Mouse (Mus musculus) mesoderm, embryonic 11.5 days (tissue): ENCODE results near the gene Il4i1.

Experiments
- DNase-seq: peaks from one replicate; pipeline ENCODE4 v3.0.0-alpha.2; 2012; ENCODE audit warnings: low read depth, low spot score

Il4i1 gene

DNA sequence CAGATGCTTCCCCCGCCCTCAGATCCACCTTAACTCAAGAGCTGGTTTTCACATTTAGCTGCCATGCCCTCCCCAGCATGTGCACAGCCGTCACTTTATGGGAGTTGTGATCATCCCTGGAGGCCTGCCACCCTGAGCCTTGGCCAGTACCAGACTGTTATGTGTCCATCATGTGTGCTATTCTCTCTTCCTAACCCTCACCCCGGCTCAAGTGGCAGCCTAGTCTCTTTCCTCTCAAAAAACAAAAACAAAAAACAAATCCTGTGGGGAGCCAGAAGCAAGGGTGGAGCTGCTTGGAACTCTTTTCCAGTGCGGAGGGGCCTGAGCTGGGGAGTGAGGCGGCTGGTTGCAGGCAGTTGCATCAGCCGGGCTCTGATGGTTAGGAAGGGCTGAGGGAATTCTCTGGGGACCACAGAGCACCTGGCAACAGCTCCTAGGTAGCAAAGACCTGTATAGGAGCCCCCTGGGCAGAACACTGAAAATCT lies 2.6 kb downstream of the Il4i1 start:
- no peak for DNase-seq

DNA sequence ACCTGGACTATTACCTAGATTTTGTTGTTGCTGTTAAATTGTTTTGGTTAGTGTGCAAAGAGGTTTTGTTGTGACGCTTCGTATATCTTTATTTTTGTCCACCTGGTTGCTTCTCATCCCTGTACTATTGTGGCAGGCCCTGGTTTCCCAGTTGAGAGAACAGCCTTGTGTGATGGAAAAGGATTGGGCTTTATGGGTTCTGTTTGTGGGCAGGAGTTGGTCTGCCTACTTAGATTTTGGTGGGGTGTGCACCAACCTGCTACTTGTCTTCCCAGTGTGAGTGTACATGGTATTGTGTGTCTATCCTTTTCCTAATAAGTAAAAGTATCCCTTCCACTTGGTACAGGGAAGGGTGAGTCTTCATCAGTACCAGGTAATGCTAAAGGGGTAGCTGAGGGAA lies 3.2 kb downstream of the Il4i1 start:
- DNase-seq: no peak

DNA sequence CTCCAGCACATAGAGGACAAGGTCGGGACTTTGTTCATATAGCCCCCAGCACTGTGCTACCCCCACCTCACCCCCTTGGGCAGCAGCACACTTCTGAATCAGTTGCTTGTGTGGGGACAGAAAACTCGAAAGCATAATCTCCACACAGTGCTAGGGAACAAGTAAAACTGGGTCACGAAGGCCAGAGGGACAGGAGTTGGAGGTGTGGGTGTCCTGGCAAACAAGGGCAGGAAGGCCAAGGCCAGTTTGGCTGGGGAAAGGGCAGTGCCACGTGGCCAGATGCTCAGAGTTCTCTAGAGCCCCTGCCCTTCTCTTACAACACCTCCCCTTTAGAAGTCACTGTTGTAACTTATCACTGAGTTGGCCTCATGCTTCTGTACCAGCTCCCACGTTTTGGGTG lies 3.7 kb downstream of the Il4i1 start:
- DNase-seq: no peak

GRCm38 (mm10) chr7:44820525-44820924 lies 4.3 kb downstream of the Il4i1 start:
- no peak for DNase-seq

- DNase-seq: no peak
Observed at GRCm38 (mm10) chr7:44821666-44822448, 5.7 kb downstream of the Il4i1 start.

- DNase-seq: no peak
Observed at GRCm38 (mm10) chr7:44823409-44823808, 7.2 kb downstream of the Il4i1 start.

DNA sequence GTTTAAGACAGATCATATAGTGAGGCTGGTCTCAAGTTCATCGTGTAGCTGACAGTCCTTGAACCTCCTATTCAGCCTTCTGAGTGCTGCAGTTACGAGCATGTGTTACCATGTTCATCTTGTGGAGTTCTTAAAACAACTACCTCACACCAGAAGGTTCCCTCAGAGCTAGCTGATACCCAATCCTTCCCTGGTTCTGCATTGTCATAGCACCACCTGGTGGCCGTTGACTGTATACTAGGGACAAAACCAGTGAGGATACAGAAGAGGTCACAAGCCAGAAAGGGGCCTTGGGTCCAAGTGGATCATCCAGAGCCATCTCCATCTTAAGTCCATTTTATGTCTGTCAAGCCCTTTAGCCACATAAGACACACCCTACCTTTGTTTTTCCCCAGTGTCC lies 8.7 kb downstream of the Il4i1 start:
- peak; percentile 79 for DNase-seq

DNA sequence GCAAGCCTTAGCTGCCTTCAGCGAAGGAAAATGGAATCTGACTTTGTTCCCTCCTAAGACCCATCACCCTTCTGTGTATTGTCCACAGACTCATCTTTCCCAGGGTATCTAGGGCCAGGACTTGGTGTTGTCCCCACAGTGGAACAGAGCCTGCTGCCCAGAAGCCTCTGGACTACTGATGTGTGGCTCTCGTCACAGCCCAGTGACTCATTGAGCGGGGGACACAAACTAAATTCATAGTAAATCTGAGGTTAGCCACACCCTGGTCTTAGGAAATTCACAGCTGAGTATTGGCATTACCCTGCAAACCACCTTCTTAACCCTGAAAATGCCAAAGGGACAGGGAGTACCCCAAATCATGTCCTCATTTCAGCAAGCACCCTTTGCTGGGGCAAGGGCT lies 10.6 kb downstream of the Il4i1 start:
- DNase-seq: no peak

- DNase-seq: no peak
Observed at GRCm38 (mm10) chr7:44828706-44829105, 12.5 kb downstream of the Il4i1 start.

- DNase-seq: no peak
Observed at GRCm38 (mm10) chr7:44832763-44833162, 16.6 kb downstream of the Il4i1 start.

DNA sequence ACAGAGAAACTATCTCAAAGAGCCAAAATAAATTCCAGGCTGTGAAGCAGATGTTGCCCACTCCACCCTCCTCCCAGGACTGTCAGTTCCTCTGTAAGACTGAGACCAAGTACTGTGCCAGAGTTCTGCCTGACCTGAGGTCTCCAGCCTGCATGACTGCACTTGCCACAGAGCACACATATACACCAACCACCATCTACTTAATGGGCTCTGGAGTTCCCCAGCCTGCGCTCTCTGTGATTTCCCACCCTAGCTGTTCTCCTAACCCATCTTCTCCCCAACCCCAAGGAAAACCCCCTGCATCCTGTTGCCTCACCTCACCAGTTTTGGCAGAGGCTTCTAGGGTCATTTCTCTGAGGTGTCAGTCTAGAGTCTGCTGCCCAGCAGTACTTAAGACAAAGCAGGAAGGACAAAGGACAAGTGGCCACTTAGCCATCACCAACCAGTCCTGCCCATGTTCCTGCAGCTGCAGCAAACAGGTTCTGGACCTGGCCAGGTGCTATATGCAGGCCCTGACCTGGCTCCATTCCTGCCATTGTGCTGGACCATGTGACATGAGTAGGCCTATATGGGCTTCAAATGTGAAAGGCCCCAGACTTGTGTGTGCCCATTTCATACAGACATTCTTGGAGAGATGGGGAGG lies 19.3 kb downstream of the Il4i1 start:
- no peak for DNase-seq

- no peak for DNase-seq
Observed at GRCm38 (mm10) chr7:44836016-44836404, 19.8 kb downstream of the Il4i1 start.

DNA sequence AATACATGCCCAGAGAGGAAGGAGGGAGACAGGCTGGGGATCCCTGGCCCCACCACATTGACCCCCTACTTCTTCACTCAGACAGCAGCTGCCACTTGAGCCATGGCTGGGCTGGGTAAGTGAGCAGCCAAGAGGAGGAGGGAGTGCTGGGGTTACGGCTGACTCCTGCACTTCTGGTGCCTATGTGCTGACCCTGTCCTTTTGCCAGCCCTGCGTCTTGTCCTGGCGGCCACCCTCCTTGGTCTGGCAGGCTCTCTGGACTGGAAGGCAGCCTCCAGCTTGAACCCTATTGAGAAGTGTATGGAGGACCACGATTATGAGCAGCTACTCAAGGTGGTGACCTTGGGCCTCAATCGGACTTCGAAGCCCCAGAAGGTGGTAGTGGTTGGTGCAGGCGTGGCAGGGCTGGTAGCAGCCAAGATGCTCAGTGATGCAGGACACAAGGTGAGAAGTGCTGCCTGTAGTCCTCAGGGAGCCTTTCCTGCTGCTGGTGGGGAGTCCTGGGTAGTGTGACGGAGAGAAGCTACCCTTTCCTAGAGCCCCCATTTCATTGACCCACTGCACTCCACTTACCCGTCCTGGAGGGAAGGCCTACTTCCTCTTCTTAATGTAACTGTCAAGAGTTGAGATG lies 20.4 kb downstream of the Il4i1 start:
- no peak for DNase-seq

DNA sequence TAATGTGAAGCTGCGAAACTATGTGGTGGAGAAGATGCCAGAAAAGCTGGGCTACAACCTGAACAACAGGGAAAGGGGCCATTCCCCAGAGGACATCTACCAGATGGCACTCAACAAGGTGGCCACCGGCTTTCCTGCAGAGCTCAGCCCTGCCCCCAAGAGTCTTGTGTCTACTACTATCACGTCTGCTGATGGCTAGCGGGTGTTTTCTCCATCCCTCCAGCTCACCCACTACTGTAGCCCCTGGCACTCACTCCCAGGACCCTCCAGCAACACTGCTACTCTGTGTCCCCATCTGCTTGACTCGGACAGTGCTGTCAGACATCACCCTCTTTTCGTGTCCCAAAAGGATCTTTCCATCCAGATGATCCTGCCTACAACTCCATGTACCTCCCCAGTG lies 21.9 kb downstream of the Il4i1 start:
- DNase-seq: no peak

GRCm38 (mm10) chr7:44839171-44839490 lies 22.9 kb downstream of the Il4i1 start:
- no peak for DNase-seq

GRCm38 (mm10) chr7:44839491-44840191 lies 23.5 kb downstream of the Il4i1 start:
- peak; percentile 41 for DNase-seq

DNA sequence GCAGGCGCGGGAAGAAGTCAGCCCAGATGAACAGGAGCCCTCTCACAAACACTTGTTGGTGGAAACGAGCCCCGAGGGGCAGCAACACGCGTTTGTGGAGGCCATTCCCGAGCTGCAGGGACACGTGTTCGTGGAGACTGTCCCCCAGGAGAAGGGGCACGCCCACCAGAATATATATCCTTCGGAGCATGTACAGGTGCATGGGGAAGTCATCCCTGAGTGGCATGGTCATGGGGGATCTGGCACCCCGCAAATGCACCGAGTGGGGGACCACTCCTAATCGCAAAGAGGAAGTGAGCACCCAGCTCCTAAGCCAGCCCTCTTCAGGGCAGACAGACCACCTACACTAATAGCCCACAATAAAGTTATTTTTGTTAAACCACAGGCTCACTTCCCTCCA lies 24.2 kb downstream of the Il4i1 start:
- no peak for DNase-seq

GRCm38 (mm10) chr7:44841825-44842463 lies 25.8 kb downstream of the Il4i1 start:
- no peak for DNase-seq

DNA sequence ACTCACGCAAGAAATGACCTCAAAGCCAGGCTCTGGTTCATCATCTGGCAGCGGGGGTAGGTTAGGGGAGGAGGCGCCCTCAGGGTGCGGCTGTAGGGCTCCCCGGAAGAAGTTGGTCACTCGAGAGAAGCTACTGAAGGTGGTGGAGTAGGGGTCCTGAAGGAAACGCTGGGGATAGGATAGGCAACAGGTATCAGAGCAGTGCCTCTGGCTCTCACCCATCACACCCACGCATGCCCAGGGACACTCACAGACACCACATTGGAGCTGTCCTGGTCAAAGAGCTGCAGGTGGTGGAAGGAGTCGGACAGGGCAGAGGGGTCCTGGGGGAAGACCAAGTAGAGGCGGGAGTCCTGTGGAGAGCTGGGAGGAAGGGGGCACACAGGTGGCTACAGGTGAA lies 28.8 kb downstream of the Il4i1 start:
- DNase-seq: no peak

GRCm38 (mm10) chr7:44846804-44847203 lies 30.6 kb downstream of the Il4i1 start:
- DNase-seq: no peak

DNA sequence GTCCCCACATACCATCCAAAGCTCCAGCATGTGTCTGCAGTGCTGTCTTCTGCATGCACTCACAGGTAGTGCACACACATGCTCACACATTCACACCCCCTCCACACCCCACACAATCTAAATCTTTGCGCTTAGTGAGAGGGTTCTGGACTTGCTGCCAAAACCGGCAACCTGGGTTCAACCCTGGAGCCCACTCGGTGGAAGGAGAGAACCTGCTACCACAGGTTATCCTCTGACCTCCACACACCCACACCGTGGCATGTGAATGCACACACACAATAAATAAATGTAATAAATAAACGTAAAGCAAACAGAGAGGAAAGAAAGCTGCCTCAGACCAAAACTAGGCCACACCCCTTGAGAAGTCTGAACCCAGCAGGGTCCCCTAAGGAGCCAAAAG lies 31.6 kb downstream of the Il4i1 start:
- no peak for DNase-seq
